Mouse (Mus musculus): ENCODE results near the gene Gm884. TPM values are rescaled to one million over a fixed set of nuclear protein-coding genes. Genes with fewer than 3 reads are reported as not detected.

Gm884 gene
- polyA plus RNA-seq, 1 experiment from 2014 or later = not detected

GRCm38 (mm10) chr11:103649301-103649982 lies 28.5 kb upstream of the Gm884 start, which contains the start of gene Rprml:
TSS of gene Rprml (plus strand) at chr11:103649570.
- no peaks in the 10 kb centered on the region for H3K9me3 ChIP-seq
- H3K9ac ChIP-seq = no peak within 1 kb of the TSS
- H3K4me2 ChIP-seq = peak within 1 kb of the TSS; percentile 71
- H3K4me1 ChIP-seq = peaks cover 14% of the 10 kb centered on the region
- H3K36me3 ChIP-seq = no peaks in the 10 kb centered on the region
- peaks cover 70% of the 10 kb centered on the region for H3K27me3 ChIP-seq (replicated peaks)
- no peak within 1 kb of the TSS for H3K27ac ChIP-seq
- H3K4me3 ChIP-seq (replicated peaks) = peak within 1 kb of the TSS; percentile 36
- no peak for ATAC-seq (ENCODE audit: insufficient read depth, low FRiP score, low read depth)
- 1% methylated on average over 71 of the region's 71 CpGs for WGBS

DNA sequence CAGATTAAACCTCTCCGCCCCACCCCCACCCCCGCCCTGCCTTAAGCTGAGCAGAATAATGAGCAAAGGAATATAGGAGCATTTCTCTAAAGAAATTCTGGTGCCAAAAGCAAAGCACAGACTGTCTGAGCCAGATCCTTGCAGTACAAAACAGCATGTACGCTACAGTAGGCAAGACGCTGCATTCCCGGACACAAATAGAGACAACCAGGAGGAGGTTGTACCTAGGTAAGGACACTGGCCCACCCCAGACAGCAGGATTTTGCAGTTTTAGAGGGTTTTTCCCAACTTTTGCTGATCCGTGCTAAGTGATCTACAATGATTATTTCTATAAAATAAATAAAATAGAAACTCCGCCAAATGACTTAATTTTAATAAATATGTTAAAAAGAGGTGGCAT lies 27.7 kb upstream of the Gm884 start:
- Histone ChIP-seq H3K9me3 (no peaks in the 10 kb centered on the region), H3K36me3 (no peaks in the 10 kb centered on the region), H3K4me3 (replicated peaks) (no peak overlapping the region), H3K4me2 (no peak overlapping the region; the same call in 1 of the 2 replicates), H3K27ac (no peak overlapping the region), H3K27me3 (replicated peaks) (peaks cover 65% of the 10 kb centered on the region), H3K4me1 (peaks cover 14% of the 10 kb centered on the region), H3K9ac (no peak overlapping the region)
- 28% methylated on average over 7 of the region's 7 CpGs for WGBS
- ATAC-seq (ENCODE audit: insufficient read depth, low FRiP score, low read depth) = no peak

DNA sequence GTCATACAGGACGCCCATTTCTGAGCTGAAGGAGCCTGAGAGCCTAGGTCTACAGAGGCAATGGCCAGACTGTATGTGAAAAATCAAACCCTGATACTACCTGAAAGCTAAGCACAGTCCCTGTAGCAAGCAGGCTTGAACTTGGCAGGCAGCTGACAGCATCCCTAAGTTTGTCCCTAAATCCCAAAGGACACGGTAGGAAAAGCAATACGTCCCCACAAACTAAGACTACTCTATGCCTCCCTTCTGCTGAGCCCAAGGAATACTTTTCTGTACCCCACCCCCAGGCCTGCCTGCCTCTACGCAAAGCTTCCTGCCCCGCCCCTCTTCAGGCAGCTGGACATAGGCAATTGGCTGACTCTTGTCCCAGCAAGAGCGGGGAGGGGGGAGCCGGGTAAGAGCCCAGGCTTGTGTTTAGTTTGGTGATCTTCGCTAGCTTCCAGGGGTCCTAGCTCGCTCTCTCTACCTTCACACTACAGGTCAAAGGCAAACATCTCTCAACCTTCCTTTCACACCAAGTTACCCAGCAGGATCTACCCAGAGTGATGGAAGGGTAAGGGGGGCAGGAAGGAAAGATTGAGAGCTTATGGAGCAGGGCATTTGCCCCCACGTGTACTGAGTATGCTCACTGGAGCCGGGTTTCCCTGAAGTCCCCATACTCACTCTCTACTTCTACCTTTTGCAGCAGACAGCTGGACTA lies 27.1 kb upstream of the Gm884 start:
- no peak overlapping the region for H3K9ac ChIP-seq
- no peak overlapping the region for H3K27ac ChIP-seq
- peaks cover 64% of the 10 kb centered on the region for H3K27me3 ChIP-seq (replicated peaks)
- WGBS = 11% methylated on average over 11 of the region's 11 CpGs
- H3K9me3 ChIP-seq = no peaks in the 10 kb centered on the region
- ATAC-seq (ENCODE audit: insufficient read depth, low FRiP score, low read depth) = no peak
- no peak overlapping the region for H3K4me2 ChIP-seq
- H3K36me3 ChIP-seq = no peaks in the 10 kb centered on the region
- H3K4me3 ChIP-seq (replicated peaks) = no peak overlapping the region
- peaks cover 14% of the 10 kb centered on the region for H3K4me1 ChIP-seq

DNA sequence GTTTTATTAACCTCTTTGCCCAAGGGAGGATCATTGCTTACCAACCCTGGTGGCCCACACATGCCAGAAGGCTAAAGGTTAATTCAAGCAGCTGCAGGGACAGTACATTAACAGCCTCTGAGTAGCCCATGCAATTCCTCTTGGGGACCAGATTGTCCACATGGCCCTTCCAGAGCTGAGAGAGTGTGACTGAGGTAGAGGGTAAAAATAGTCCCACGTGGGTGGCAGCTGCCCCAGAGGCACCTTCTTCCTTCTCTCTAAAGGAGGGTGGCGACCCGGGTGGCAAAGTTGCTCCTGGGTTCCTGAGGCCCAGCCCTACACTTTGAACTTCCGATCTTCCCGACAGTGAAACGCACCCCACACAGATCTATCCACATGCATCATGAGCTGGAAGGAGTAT lies 25.4 kb upstream of the Gm884 start:
- Histone ChIP-seq H3K36me3 (no peaks in the 10 kb centered on the region), H3K27me3 (replicated peaks) (peaks cover 53% of the 10 kb centered on the region), H3K4me3 (replicated peaks) (no peak overlapping the region), H3K9me3 (no peaks in the 10 kb centered on the region), H3K4me2 (no peak overlapping the region), H3K27ac (no peak overlapping the region), H3K4me1 (peaks cover 14% of the 10 kb centered on the region), H3K9ac (no peak overlapping the region)
- ATAC-seq (ENCODE audit: insufficient read depth, low FRiP score, low read depth) = no peak
- 73% methylated on average over 6 of the region's 6 CpGs for WGBS

- Histone ChIP-seq H3K27me3 (replicated peaks) (peaks cover 47% of the 10 kb centered on the region), H3K27ac (no peak overlapping the region), H3K9me3 (no peaks in the 10 kb centered on the region), H3K4me3 (replicated peaks) (no peak overlapping the region), H3K4me2 (no peak overlapping the region), H3K36me3 (no peaks in the 10 kb centered on the region), H3K4me1 (peaks cover 14% of the 10 kb centered on the region), H3K9ac (no peak overlapping the region)
- 49% methylated on average over 8 of the region's 8 CpGs for WGBS
- no peak for ATAC-seq (ENCODE audit: insufficient read depth, low FRiP score, low read depth)
Observed at GRCm38 (mm10) chr11:103645731-103646130, 24.8 kb upstream of the Gm884 start.

DNA sequence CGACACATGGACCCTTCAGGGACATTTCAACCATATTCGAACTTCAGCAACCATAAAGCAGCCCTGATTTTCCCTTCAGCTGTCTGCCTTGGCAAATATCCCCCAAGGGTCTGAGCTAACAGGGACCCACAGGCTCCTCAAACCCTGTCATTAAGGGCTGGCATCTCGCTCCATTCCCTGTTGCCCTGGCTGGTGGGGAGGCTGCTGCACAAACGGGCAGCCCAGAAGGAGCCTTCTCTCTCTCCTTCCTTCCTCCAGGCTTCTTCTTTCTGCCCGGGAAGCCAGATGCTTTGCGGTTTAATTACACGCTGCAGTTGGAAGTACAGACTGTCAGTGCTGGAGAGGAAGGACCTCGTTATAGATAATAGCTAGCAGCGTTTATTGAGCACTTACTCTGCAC lies 22.3 kb upstream of the Gm884 start:
- H3K9ac ChIP-seq = no peak overlapping the region
- no peaks in the 10 kb centered on the region for H3K36me3 ChIP-seq
- H3K4me1 ChIP-seq = no peaks in the 10 kb centered on the region; the same call in 1 of the 2 replicates
- no peak overlapping the region for H3K4me2 ChIP-seq
- H3K27ac ChIP-seq = no peak overlapping the region
- 72% methylated on average over 9 of the region's 9 CpGs for WGBS
- H3K4me3 ChIP-seq (replicated peaks) = no peak overlapping the region
- no peak for ATAC-seq (ENCODE audit: insufficient read depth, low FRiP score, low read depth)
- H3K27me3 ChIP-seq (replicated peaks) = peaks cover 22% of the 10 kb centered on the region
- no peaks in the 10 kb centered on the region for H3K9me3 ChIP-seq

GRCm38 (mm10) chr11:103639407-103639946 lies 18.5 kb upstream of the Gm884 start:
- Histone ChIP-seq H3K4me3 (replicated peaks) (no peak overlapping the region), H3K27ac (no peak overlapping the region), H3K4me1 (no peaks in the 10 kb centered on the region), H3K36me3 (no peaks in the 10 kb centered on the region), H3K9me3 (no peaks in the 10 kb centered on the region), H3K27me3 (replicated peaks) (no peaks in the 10 kb centered on the region), H3K4me2 (no peak overlapping the region), H3K9ac (no peak overlapping the region)
- WGBS = 4% methylated on average over 10 of the region's 10 CpGs
- no peak for ATAC-seq (ENCODE audit: insufficient read depth, low FRiP score, low read depth)

GRCm38 (mm10) chr11:103638790-103639189 lies 17.9 kb upstream of the Gm884 start, which contains the start of gene Lyzl6:
TSS of gene Lyzl6 (minus strand) at chr11:103638890.
- Histone ChIP-seq H3K4me1 (no peaks in the 10 kb centered on the region), H3K27me3 (replicated peaks) (no peaks in the 10 kb centered on the region), H3K4me2 (no peak within 1 kb of the TSS), H3K9ac (no peak within 1 kb of the TSS), H3K27ac (no peak within 1 kb of the TSS), H3K36me3 (no peaks in the 10 kb centered on the region), H3K9me3 (no peaks in the 10 kb centered on the region), H3K4me3 (replicated peaks) (no peak within 1 kb of the TSS)
- no peak for ATAC-seq (ENCODE audit: insufficient read depth, low FRiP score, low read depth)
- WGBS = 72% methylated on average over 3 of the region's 3 CpGs

GRCm38 (mm10) chr11:103636261-103636660 lies 15.3 kb upstream of the Gm884 start:
- no peak overlapping the region for H3K9ac ChIP-seq
- WGBS = 79% methylated on average over 6 of the region's 6 CpGs
- no peaks in the 10 kb centered on the region for H3K27me3 ChIP-seq (replicated peaks)
- no peak overlapping the region for H3K27ac ChIP-seq
- no peak overlapping the region for H3K4me2 ChIP-seq
- no peak overlapping the region for H3K4me3 ChIP-seq (replicated peaks)
- no peak for ATAC-seq (ENCODE audit: insufficient read depth, low FRiP score, low read depth)
- no peaks in the 10 kb centered on the region for H3K4me1 ChIP-seq
- no peaks in the 10 kb centered on the region for H3K36me3 ChIP-seq
- H3K9me3 ChIP-seq = no peaks in the 10 kb centered on the region

- H3K9ac ChIP-seq = no peak overlapping the region
- H3K36me3 ChIP-seq = no peaks in the 10 kb centered on the region
- H3K9me3 ChIP-seq = no peaks in the 10 kb centered on the region
- H3K27ac ChIP-seq = no peak overlapping the region
- 71% methylated on average over 3 of the region's 3 CpGs for WGBS
- H3K4me1 ChIP-seq = no peaks in the 10 kb centered on the region
- ATAC-seq (ENCODE audit: insufficient read depth, low FRiP score, low read depth) = no peak
- no peaks in the 10 kb centered on the region for H3K27me3 ChIP-seq (replicated peaks)
- H3K4me3 ChIP-seq (replicated peaks) = no peak overlapping the region
- H3K4me2 ChIP-seq = no peak overlapping the region
Observed at GRCm38 (mm10) chr11:103635481-103635880, 14.5 kb upstream of the Gm884 start.

- Histone ChIP-seq H3K9me3 (no peaks in the 10 kb centered on the region), H3K4me1 (no peaks in the 10 kb centered on the region), H3K4me3 (replicated peaks) (no peak overlapping the region), H3K4me2 (no peak overlapping the region), H3K27me3 (replicated peaks) (no peaks in the 10 kb centered on the region), H3K27ac (no peak overlapping the region), H3K36me3 (no peaks in the 10 kb centered on the region), H3K9ac (no peak overlapping the region)
- no peak for ATAC-seq (ENCODE audit: insufficient read depth, low FRiP score, low read depth)
- WGBS = 77% methylated on average over 7 of the region's 7 CpGs
Observed at GRCm38 (mm10) chr11:103634806-103635205, 13.9 kb upstream of the Gm884 start.

DNA sequence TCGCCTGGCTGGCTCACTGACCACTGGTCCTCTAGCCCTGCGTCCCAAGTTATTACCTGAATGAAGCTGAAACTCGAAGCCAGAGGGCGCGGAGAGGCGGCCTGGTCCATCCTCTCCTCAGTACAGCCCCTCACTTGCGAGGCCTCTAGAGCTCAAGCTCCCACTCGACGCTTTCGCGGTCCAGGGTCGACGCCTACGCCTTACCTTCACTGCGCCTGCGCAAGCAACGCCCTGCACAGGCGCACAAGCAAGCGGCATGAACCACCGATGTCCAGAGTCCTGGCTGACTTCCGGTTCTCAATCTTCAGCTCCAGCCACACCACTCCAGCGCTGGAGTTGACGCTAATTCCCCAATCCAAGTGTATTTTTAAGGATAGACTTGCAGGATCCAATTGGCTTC lies 6.5 kb upstream of the Gm884 start:
- no peak overlapping the region for H3K9ac ChIP-seq
- WGBS = 77% methylated on average over 23 of the region's 23 CpGs

More for the DNA sequence above, 6.5 kb upstream of the Gm884 start:
- Histone ChIP-seq H3K9me3 (no peaks in the 10 kb centered on the region), H3K27me3 (replicated peaks) (no peaks in the 10 kb centered on the region), H3K4me2 (no peak overlapping the region), H3K27ac (no peak overlapping the region), H3K4me1 (no peaks in the 10 kb centered on the region), H3K36me3 (no peaks in the 10 kb centered on the region), H3K4me3 (replicated peaks) (no peak overlapping the region)
- ATAC-seq (ENCODE audit: insufficient read depth, low FRiP score, low read depth) = no peak

Measured in stomach, embryonic 15.5 days (tissue).